Mouse (Mus musculus): ENCODE data around the gene Syt2. TPM values are rescaled to one million over a fixed set of nuclear protein-coding genes. Genes with fewer than 3 reads are reported as not detected.

Syt2 gene
- not detected in 2 replicates for polyA plus RNA-seq (2012; rRNA removed; ENCODE audit: low replicate concordance)

DNA sequence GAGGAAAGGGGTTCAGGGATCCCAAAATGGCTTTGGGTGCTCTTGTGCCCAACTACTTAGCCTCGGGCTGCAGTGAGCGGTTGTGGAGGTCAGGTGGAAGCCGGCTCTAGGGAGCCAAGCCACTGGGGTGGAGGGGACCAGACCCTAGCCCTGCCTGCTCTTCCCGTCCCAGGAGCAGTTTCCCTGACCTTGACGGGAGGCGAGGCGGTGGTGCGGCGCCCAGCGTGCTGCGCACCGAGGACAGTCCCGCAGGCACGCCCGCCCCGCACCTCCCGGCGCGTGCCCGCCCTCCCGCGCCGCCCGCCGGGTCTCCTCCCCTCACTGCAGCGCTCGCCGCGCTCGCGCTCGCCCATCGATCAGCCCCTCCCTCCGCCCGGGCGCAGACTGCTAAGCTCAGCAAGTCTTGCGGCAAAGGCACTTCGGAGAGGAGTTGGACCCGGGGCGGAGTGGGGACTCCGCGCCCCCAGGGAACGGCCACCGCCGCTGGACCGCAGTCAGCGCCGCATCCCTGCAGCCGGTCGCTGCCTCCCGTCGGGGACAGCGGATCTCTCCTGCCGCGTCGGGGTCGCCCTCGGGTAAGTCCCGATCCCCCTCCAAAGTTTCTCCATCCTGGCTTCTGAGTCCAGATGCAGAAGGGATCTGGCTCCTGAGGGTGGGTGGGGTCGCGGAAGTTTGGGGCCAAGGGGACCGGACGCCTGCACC is at the start of gene Syt2:
Gene Syt2 (plus strand): TSS at position 417 of the 702 bp plus-strand sequence.

Other genes starting within 250 kb of the Syt2 start
- 39.2 and 96.5 TPM in 2 replicates for gene Cyb5r1, start 241.1 kb upstream of the Syt2 start, polyA plus RNA-seq (2012; rRNA removed; ENCODE audit: low replicate concordance)
- 112 and 149 TPM in 2 replicates for gene Adipor1, start 231.3 kb upstream of the Syt2 start, polyA plus RNA-seq (2012; rRNA removed; ENCODE audit: low replicate concordance)
- 4.0 and 8.8 TPM in 2 replicates for gene Klhl12, start 191.1 kb upstream of the Syt2 start, polyA plus RNA-seq (2012; rRNA removed; ENCODE audit: low replicate concordance)
- 11.9 and 21.6 TPM in 2 replicates for gene Rabif, start 152.0 kb upstream of the Syt2 start, polyA plus RNA-seq (2012; rRNA removed; ENCODE audit: low replicate concordance)
- not detected in 2 replicates for gene Mgat4e, start 97.0 kb upstream of the Syt2 start, polyA plus RNA-seq (2012; rRNA removed; ENCODE audit: low replicate concordance)
- 15.2 and 19.2 TPM in 2 replicates for gene Kdm5b, start 86.5 kb upstream of the Syt2 start, polyA plus RNA-seq (2012; rRNA removed; ENCODE audit: low replicate concordance)

Data from mammary gland, adult 2 months (tissue).